In the genomic region with DNA sequence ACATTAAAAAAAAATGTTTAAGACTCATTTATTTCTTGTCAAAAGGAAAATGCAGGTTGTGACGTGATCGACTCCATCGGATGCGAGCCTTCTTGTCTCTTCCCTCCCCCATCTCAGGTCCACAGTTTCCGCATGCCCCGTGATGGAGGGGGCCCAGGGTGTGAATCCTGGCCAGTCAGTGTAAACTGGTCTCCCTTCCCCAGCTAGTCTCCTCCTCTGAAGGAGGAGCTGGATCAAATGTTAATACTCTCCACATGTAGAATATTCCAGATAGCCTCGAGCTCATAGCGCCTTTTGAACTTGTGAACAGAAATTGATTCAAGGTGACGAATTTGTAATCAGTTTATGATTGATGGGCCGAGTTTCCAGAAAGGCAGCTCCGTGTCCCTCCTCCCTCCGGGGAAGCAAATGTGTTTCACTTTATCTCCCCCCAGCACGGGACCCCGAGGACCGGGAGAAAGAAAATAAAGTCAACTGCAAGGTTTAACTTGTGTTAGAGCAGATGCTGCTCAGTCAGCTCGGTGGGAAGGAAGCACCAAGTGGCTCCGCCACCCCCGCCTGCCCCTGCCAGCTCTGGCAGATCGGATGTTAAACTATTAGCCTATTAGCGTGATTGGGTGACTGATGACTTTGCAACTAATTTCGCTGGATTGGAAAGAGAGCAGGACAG, we compare ENCODE assay signal across 12 mouse cellular contexts. TPM values are rescaled to one million over a fixed set of nuclear protein-coding genes. Genes with fewer than 3 reads are reported as not detected.
A peak's percentile ranks its signal among the peaks of the same experiment; 100 is the strongest.
DNase-seq lines count a peak whose midpoint lies in the region; ATAC-seq and TF ChIP-seq lines count a peak whose summit lies in the region.
"Had no signal": no experiment of that assay in that cellular context is flagged by ENCODE, and none has a peak within 500 bp of the region (broad histone marks: within the 10 kb centered on the region; RNA-seq: fewer than 3 reads in every experiment).

No protein-coding gene starts in this region.

- 41% methylated on average over 21 of the region's 21 CpGs for WGBS in hindbrain, embryonic 11.5 days
- WGBS in hindbrain, embryonic 13.5 days = 42% methylated on average over 21 of the region's 21 CpGs
- WGBS in embryonic facial prominence, embryonic 10.5 days = 30% methylated on average over 21 of the region's 21 CpGs
- WGBS in limb, embryonic 10.5 days = 14% methylated on average over 21 of the region's 21 CpGs
- WGBS in cerebellum, adult 2 months = 21% methylated on average over 21 of the region's 21 CpGs

- DNase-seq in hindbrain, embryonic 11.5 days (ENCODE audit: low spot score) = peak; percentile 34
- DNase-seq in NIH3T3 (ENCODE audit: low read depth) = peak; percentile 34
- DNase-seq in embryonic facial prominence, embryonic 10.5 days (ENCODE audit: low spot score) = peak; percentile 72
- DNase-seq in limb, embryonic 10.5 days (ENCODE audit: low spot score) = peak; percentile 58
- no peak for DNase-seq in cerebellum, adult 9-11 months
- DNase-seq in thymus, postnatal 36 days = no peak
- DNase-seq in cerebellum, adult 2 months = no peak
- DNase-seq: cerebellum, postnatal 36 days; kidney, postnatal 36 days; liver, embryonic 13.5 days had no signal

- H3K27me3 ChIP-seq in hindbrain, embryonic 11.5 days (ENCODE audit: control insufficient read depth, insufficient read depth, low read length) = peaks cover 5% of the 10 kb centered on the region; the same call in 1 of the 2 replicates
- H3K27me3 ChIP-seq in hindbrain, embryonic 13.5 days = peaks cover 55% of the 10 kb centered on the region
- H3K27me3 ChIP-seq in embryonic facial prominence, embryonic 10.5 days (replicated peaks; ENCODE audit: low read depth, poor library complexity, severe bottlenecking) = peaks cover 93% of the 10 kb centered on the region
- H3K27me3 ChIP-seq in limb, embryonic 10.5 days (ENCODE audit: low read depth, poor library complexity, severe bottlenecking) = peaks cover 95% of the 10 kb centered on the region
- no peaks in the 10 kb centered on the region; the same call in 1 of the 2 replicates for H3K27me3 ChIP-seq in cerebellum, adult 2 months (ENCODE audit: control insufficient read depth, insufficient read depth, low read length)

- H3K36me3 ChIP-seq in hindbrain, embryonic 11.5 days (ENCODE audit: control insufficient read depth, insufficient read depth, low read length) = no peaks in the 10 kb centered on the region
- no peaks in the 10 kb centered on the region for H3K36me3 ChIP-seq in hindbrain, embryonic 13.5 days
- no peaks in the 10 kb centered on the region for H3K36me3 ChIP-seq in embryonic facial prominence, embryonic 10.5 days (replicated peaks)
- H3K36me3 ChIP-seq in limb, embryonic 10.5 days = no peaks in the 10 kb centered on the region
- H3K36me3 ChIP-seq: liver, embryonic 13.5 days had no signal

- TF ChIP-seq POLR2A in cerebellum, adult 2 months (IDR thresholded peaks at IDR 0.05; ENCODE audit: borderline replicate concordance, insufficient read depth, low read length) = no peak

- TF ChIP-seq CTCF in cerebellum, adult 2 months (IDR thresholded peaks at IDR 0.05; ENCODE audit: borderline replicate concordance, insufficient read depth, low read depth, low read length) = no peak

- no peak overlapping the region for H3K9ac ChIP-seq in hindbrain, embryonic 11.5 days (ENCODE audit: low read depth, low read length)
- no peak overlapping the region for H3K9ac ChIP-seq in hindbrain, embryonic 13.5 days
- H3K9ac ChIP-seq: liver, embryonic 13.5 days had no signal

- H3K4me1 ChIP-seq in hindbrain, embryonic 11.5 days (replicated peaks; ENCODE audit: control insufficient read depth, insufficient read depth, low read length) = no peaks in the 10 kb centered on the region; the same call in 1 of the 2 replicates
- H3K4me1 ChIP-seq in hindbrain, embryonic 13.5 days (replicated peaks) = peaks cover 10% of the 10 kb centered on the region; the same call in 1 of the 2 replicates
- peaks cover 75% of the 10 kb centered on the region for H3K4me1 ChIP-seq in embryonic facial prominence, embryonic 10.5 days
- peaks cover 67% of the 10 kb centered on the region for H3K4me1 ChIP-seq in limb, embryonic 10.5 days
- H3K4me1 ChIP-seq in cerebellum, adult 2 months (ENCODE audit: control insufficient read depth, insufficient read depth, low read length) = no peaks in the 10 kb centered on the region
- H3K4me1 ChIP-seq: liver, embryonic 13.5 days had no signal

- H3K9me3 ChIP-seq in hindbrain, embryonic 11.5 days (ENCODE audit: control insufficient read depth, low read length) = no peaks in the 10 kb centered on the region
- no peaks in the 10 kb centered on the region for H3K9me3 ChIP-seq in hindbrain, embryonic 13.5 days
- no peaks in the 10 kb centered on the region for H3K9me3 ChIP-seq in embryonic facial prominence, embryonic 10.5 days
- H3K9me3 ChIP-seq in limb, embryonic 10.5 days (replicated peaks) = no peaks in the 10 kb centered on the region
- H3K9me3 ChIP-seq: liver, embryonic 13.5 days had no signal

- no peak overlapping the region for H3K4me3 ChIP-seq in hindbrain, embryonic 11.5 days (ENCODE audit: low read depth, low read length)
- H3K4me3 ChIP-seq in hindbrain, embryonic 13.5 days = no peak overlapping the region
- peak overlapping the region; percentile 23; the same call in 1 of the 2 replicates for H3K4me3 ChIP-seq in embryonic facial prominence, embryonic 10.5 days
- H3K4me3 ChIP-seq in limb, embryonic 10.5 days = peak overlapping the region; percentile 16; the same call in 1 of the 2 replicates
- H3K4me3 ChIP-seq in cerebellum, adult 2 months (replicated peaks; ENCODE audit: insufficient read depth, low read depth, low read length) = no peak overlapping the region
- H3K4me3 ChIP-seq: left cerebral cortex, adult 2 months; liver, embryonic 13.5 days had no signal

- no peak for ATAC-seq in hindbrain, embryonic 11.5 days (ENCODE audit: low FRiP score)
- ATAC-seq in hindbrain, embryonic 13.5 days (ENCODE audit: low FRiP score) = no peak

- no peak overlapping the region for H3K27ac ChIP-seq in hindbrain, embryonic 11.5 days (ENCODE audit: low read depth, low read length)
- H3K27ac ChIP-seq in hindbrain, embryonic 13.5 days = no peak overlapping the region
- H3K27ac ChIP-seq in embryonic facial prominence, embryonic 10.5 days (replicated peaks) = peak overlapping the region; percentile 57; the same call in 1 of the 2 replicates
- peak overlapping the region; percentile 46; the same call in 1 of the 2 replicates for H3K27ac ChIP-seq in limb, embryonic 10.5 days
- H3K27ac ChIP-seq in cerebellum, adult 2 months (ENCODE audit: insufficient read depth, low read length) = no peak overlapping the region
- H3K27ac ChIP-seq: left cerebral cortex, adult 2 months; liver, embryonic 13.5 days had no signal

- H3K4me2 ChIP-seq in hindbrain, embryonic 11.5 days (replicated peaks; ENCODE audit: low read depth, low read length) = no peak overlapping the region
- no peak overlapping the region for H3K4me2 ChIP-seq in hindbrain, embryonic 13.5 days
- H3K4me2 ChIP-seq: liver, embryonic 13.5 days had no signal

RNA-seq across cellular contexts. Expression of a gene that starts 59.4 kb away (rescaled TPM):
- 5.3 and 6.4 TPM in 2 replicates for polyA plus RNA-seq in hindbrain, embryonic 11.5 days (2014; fragmentation: Nextera tagmentation; extraction: Ambion mirVana)
- 1.1 and 2.3 TPM in 2 replicates for polyA plus RNA-seq in hindbrain, embryonic 13.5 days (2015; fragmentation: Nextera tagmentation; extraction: Ambion mirVana)
- polyA plus RNA-seq in embryonic facial prominence, embryonic 10.5 days (2016; fragmentation: Nextera tagmentation; extraction: Ambion mirVana) = 7.1 and 7.6 TPM in 2 replicates
- polyA plus RNA-seq in limb, embryonic 10.5 days (2016; fragmentation: Nextera tagmentation; extraction: Ambion mirVana) = 4.2 and 8.0 TPM in 2 replicates
- 0.36 and 0.57 TPM in 2 replicates for polyA plus RNA-seq in cerebellum, adult 2 months (2012; rRNA removed)

Comparison
In these comparisons a context has a peak if more than half of its experiments do, and no peak if none do; other contexts are left out.
1. DNase-seq: peak in hindbrain, embryonic 11.5 days (single experiment), NIH3T3 (single experiment), embryonic facial prominence, embryonic 10.5 days (single experiment) and limb, embryonic 10.5 days (single experiment); none in cerebellum, adult 9-11 months (single experiment), thymus, postnatal 36 days (0 of 2) and cerebellum, adult 2 months (0 of 2).
2. H3K27ac ChIP-seq: peak in embryonic facial prominence, embryonic 10.5 days (single experiment) and limb, embryonic 10.5 days (single experiment); none in hindbrain, embryonic 11.5 days (single experiment), hindbrain, embryonic 13.5 days (single experiment) and cerebellum, adult 2 months (single experiment).
3. H3K4me3 ChIP-seq: peak in embryonic facial prominence, embryonic 10.5 days (single experiment) and limb, embryonic 10.5 days (single experiment); none in hindbrain, embryonic 11.5 days (single experiment), hindbrain, embryonic 13.5 days (single experiment) and cerebellum, adult 2 months (single experiment).